Mouse (Mus musculus) embryonic facial prominence, embryonic 12.5 days (tissue): ENCODE data around the gene E2f8. TPM values are rescaled to one million over a fixed set of nuclear protein-coding genes. Genes with fewer than 3 reads are reported as not detected.

ENCODE experiments used
- ATAC-seq: fragments of 200-750 bp; cut with Nextera tagmentation; 2 replicates; pipeline ENCODE4 v1.8.0; 2017; ENCODE audit not compliant: insufficient number of reproducible peaks, insufficient read depth, low FRiP score, low TSS enrichment
- H3K27ac ChIP-seq: fragments of 300-500 bp; sonication (generic); 2 replicates; pipeline ENCODE4 v1.5.1; 2016; ENCODE audit warnings: mild to moderate bottlenecking
- H3K27me3 ChIP-seq: fragments of 300-500 bp; sonication (generic); 2 replicates; pipeline ENCODE4 v1.6.1; 2016; ENCODE audit warnings: mild to moderate bottlenecking, moderate library complexity
- H3K36me3 ChIP-seq: fragments of 300-500 bp; sonication (generic); 2 replicates; pipeline ENCODE4 v1.6.1; 2016; ENCODE audit warnings: mild to moderate bottlenecking
- H3K4me1 ChIP-seq: fragments of 300-500 bp; sonication (generic); 2 replicates; pipeline ENCODE4 v1.6.1; 2016
- H3K4me2 ChIP-seq: fragments of 300-500 bp; sonication (generic); replicated peaks from 2 replicates; pipeline ENCODE4 v1.6.1; 2016; ENCODE audit warnings: mild to moderate bottlenecking, moderate library complexity
- H3K4me3 ChIP-seq: fragments of 300-500 bp; sonication (generic); 2 replicates; pipeline ENCODE4 v1.5.1; 2016; ENCODE audit warnings: mild to moderate bottlenecking
- H3K9ac ChIP-seq: fragments of 300-500 bp; sonication (generic); 2 replicates; pipeline ENCODE4 v1.6.1; 2016; ENCODE audit warnings: mild to moderate bottlenecking, moderate library complexity
- H3K9me3 ChIP-seq: fragments of 300-500 bp; sonication (generic); 2 replicates; pipeline ENCODE4 v1.6.1; 2016; ENCODE audit warnings: mild to moderate bottlenecking, moderate library complexity
- WGBS: fragments of 180-500 bp; shearing (Covaris S2); methylation state at CpG from one replicate; pipeline ENCODE4 v1.1.7; 2016; 5-methylcytosine and 5-hydroxymethylcytosine counted together
- polyA plus RNA-seq: library from polyadenylated mRNA; unstranded; fragments of >200 nt; fragmentation: Nextera tagmentation; extraction: Ambion mirVana; gene quantifications from 2 replicates; pipeline ENCODE4 v1.2.1, GENCODE M21; 2016

Gene E2f8
- polyA plus RNA-seq, 1 experiment from 2014 or later = 15.1 TPM

DNA sequence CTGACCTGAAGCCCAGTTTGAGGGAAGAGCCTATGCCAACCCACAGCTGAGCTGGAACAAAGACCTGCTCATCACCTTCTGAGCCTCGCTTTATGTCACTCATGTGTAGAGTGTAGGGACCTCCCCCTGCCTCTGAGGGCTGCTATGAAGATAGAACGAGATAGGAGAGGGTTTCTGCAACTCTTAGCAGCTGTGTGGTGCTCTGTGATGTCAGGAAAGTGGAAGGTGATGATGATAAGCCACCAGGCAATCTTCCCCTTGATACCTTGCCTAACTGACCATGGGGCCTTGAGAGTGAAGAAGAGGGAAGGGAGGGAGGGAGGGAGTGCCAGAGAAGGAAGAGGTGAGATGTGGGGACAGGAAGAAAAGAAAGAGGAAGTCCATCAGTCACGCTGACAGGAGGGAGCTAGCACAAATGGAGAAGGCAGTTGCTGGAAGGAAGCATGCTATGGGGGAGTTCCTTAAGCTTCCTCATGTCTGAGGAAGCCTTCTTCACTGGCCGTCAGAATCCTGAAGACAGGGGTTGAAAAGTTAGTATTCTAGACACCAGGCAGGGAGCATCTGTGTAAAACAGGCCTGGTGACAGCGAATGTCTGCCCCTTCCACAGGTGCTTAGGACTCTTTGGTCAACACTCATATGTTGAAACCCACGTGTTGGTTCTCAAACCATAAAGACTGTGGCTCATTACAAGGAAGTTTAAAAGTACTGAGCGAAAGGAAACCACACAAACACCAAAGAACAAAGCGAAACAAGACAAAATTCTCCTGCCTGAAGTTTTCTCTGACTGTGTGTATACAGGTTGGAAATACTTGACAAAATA, 27.3 kb upstream of the E2f8 start, which contains the start of gene Nav2:
Gene Nav2 (plus strand): TSS at position 196 of the 821 bp plus-strand sequence.
- Histone ChIP-seq H3K4me3 (no peak within 1 kb of the TSS), H3K9ac (no peak within 1 kb of the TSS), H3K27me3 (no peaks in the 10 kb centered on the region), H3K9me3 (no peaks in the 10 kb centered on the region), H3K4me1 (no peaks in the 10 kb centered on the region), H3K36me3 (no peaks in the 10 kb centered on the region), H3K4me2 (no peak within 1 kb of the TSS), H3K27ac (no peak within 1 kb of the TSS)
- WGBS = 66% methylated on average over 8 of the region's 8 CpGs
- ATAC-seq = no peak

DNA sequence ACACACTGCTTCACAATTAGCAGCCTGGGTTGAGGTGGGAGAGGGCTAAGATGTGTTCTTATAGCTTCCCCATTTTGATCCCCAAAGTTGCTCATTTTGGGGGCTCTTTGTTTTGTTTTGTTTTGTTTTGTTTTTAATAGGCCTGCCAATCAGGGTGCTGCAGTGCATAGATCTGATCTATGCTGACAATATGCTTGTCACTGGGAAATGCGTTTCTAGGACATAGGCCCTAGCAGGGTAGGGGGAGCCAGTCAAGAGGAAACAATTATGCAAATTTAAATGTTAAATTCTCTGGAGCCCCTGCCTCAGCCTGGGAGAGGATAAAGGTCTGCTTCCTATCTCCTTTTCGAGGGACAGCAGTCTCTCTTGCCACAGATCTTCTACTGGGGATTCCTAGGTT, 21.1 kb upstream of the E2f8 start:
- peaks cover 6% of the 10 kb centered on the region for H3K4me1 ChIP-seq
- H3K9me3 ChIP-seq = no peaks in the 10 kb centered on the region
- no peak overlapping the region for H3K27ac ChIP-seq
- H3K36me3 ChIP-seq = no peaks in the 10 kb centered on the region
- no peak for ATAC-seq
- no peaks in the 10 kb centered on the region for H3K27me3 ChIP-seq
- H3K4me2 ChIP-seq = no peak overlapping the region
- H3K4me3 ChIP-seq = no peak overlapping the region
- WGBS = 18% methylated on average over 2 of the region's 2 CpGs
- no peak overlapping the region for H3K9ac ChIP-seq

DNA sequence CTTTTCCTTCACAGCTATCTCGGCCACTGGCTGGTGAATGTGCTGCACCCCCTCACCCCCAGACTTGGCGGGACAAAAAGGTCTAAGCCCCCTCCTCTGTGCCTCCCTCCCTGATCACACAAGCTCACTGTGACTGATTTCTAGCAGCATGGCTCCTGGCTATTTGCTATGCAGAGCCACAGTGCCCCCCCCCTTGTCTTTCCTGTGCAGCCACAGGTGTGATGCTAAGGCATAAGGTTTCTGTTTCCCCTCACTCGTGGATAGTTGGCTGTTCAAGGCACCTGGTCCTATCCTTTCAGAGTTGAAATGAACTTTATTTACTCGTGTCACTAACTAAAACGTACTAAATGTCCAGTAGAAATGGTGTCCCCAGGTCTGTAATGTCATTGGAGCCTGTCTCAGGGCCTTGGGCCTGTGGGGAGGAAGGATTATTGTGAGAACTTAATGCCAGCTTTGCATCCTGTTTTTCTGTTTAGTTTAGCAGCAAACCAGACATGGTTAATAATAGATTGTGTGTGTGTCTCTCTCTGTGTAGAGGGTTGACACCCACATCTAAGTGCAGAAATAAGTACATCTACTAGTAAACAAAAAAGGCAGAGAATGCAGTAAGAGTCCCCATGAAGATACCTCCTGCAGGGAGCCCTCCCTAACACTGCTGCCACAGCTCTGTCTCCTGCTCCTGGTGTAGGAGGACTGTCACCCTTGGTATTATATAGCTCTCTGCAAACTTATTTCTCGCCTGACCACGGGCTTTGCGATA, 19.2 kb upstream of the E2f8 start:
- Histone ChIP-seq H3K9ac (no peak overlapping the region), H3K27ac (no peak overlapping the region), H3K27me3 (0 out of 2 replicates have a peak, but pooled peaks cover 8% of the 10 kb centered on the region), H3K4me3 (no peak overlapping the region), H3K4me1 (peaks cover 10% of the 10 kb centered on the region), H3K4me2 (no peak overlapping the region), H3K36me3 (no peaks in the 10 kb centered on the region), H3K9me3 (no peaks in the 10 kb centered on the region)
- ATAC-seq = no peak
- WGBS = 62% methylated on average over 8 of the region's 8 CpGs

DNA sequence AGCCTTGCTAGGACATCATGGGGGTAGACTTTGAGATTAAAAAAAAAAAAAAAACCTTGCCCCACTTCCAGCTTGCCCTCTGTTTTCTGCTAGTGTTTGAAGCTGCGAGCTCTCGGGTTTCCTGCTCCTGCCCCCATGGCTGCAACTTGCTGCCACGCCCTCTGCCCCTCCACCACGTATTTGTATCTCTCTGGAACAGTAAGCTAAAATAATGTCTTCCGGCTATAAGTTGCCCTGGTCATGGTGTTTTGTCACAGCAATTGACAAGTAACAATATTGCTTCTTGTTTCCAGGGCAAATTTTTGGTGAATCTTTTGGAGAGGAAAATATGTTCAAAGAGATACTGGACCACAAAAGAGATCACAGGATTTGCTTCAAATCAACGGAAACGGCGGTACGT, 17.0 kb upstream of the E2f8 start:
- Histone ChIP-seq H3K9me3 (no peaks in the 10 kb centered on the region), H3K27me3 (0 out of 2 replicates have a peak, but pooled peaks cover 11% of the 10 kb centered on the region), H3K4me2 (no peak overlapping the region), H3K9ac (no peak overlapping the region), H3K27ac (no peak overlapping the region), H3K4me1 (peaks cover 10% of the 10 kb centered on the region), H3K4me3 (no peak overlapping the region), H3K36me3 (no peaks in the 10 kb centered on the region)
- 58% methylated on average over 9 of the region's 9 CpGs for WGBS
- no peak for ATAC-seq

DNA sequence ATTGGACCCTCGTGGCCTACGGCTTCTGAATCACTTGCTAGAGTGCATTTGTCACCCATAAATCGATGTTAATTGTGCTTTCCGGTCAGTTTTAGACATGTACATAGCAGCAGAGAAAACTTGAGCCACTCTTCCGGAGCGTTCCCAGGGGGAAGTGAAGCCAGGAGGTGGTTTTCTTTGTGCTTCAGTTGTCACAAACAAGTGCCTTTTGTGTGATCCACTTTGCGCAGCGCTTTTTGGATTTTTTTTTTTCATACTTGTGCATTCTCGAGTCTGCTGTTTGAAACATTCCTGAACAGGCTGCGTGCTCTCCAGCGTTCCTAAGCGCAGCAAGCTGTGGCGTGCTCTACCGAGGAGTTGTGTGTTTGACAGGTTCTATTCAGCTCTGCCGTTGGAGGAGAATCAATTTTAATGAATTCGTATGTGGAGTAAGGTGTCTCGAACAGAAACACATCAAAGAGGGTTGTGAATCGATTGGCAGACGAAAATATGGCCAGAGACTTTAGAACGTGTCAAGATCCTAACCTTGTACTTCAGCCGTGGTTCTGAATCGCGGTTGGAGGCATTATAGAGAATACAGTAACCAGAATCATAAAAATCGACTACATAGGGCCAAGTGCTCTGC, 16.3 kb upstream of the E2f8 start:
- Histone ChIP-seq H3K27me3 (0 out of 2 replicates have a peak, but pooled peaks cover 11% of the 10 kb centered on the region), H3K4me1 (peaks cover 10% of the 10 kb centered on the region), H3K9me3 (no peaks in the 10 kb centered on the region), H3K9ac (no peak overlapping the region), H3K4me2 (no peak overlapping the region), H3K36me3 (no peaks in the 10 kb centered on the region), H3K4me3 (no peak overlapping the region), H3K27ac (peak overlapping the region; percentile 60; the same call in 1 of the 2 replicates)
- 48% methylated on average over 24 of the region's 24 CpGs for WGBS
- ATAC-seq = no peak

DNA sequence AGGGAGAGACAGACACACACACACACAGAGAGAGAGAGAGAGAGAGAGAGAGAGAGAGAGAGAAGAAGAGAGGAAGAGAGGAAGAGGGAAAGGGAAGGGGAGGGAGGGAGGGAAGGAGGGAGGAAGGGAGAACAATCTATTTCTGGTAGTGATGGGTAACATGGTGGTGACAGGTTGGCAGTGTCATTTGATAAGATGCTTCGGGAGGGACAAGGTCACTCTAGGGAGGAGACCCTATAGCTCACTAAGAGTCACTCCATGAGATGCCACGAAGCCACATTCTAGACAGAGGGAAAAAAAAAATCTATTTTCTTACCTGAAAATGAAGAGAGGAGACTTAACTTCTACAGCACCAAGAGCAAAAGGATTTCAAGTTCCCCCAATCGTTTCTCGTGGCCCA, 14.7 kb upstream of the E2f8 start:
- Histone ChIP-seq H3K4me2 (no peak overlapping the region), H3K27ac (no peak overlapping the region), H3K4me3 (no peak overlapping the region), H3K9me3 (no peaks in the 10 kb centered on the region), H3K36me3 (no peaks in the 10 kb centered on the region), H3K9ac (no peak overlapping the region), H3K4me1 (peaks cover 16% of the 10 kb centered on the region), H3K27me3 (0 out of 2 replicates have a peak, but pooled peaks cover 11% of the 10 kb centered on the region)
- 80% methylated on average over 4 of the region's 4 CpGs for WGBS
- no peak for ATAC-seq

DNA sequence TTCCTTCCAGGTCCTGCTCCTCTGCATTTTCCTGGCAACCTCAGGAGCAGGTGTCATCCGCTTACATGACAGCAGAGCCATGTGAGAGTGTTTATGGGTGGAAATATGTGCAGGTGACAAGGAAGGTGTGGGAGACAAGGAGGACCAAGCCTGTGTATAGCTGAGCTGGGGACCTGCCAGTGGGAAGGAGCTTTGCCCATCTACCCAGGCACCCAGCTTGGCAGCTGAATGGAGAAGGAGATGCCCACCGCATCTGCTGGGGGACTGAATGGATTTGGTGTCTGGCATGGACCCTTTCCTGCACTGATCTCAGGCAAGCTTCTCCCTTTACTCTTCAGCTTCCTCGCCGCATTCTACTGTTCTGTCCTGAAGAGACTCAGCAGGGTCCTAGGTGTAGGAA, 14.1 kb upstream of the E2f8 start:
- Histone ChIP-seq H3K9ac (no peak overlapping the region), H3K36me3 (no peaks in the 10 kb centered on the region), H3K4me2 (no peak overlapping the region), H3K27ac (no peak overlapping the region), H3K27me3 (0 out of 2 replicates have a peak, but pooled peaks cover 11% of the 10 kb centered on the region), H3K4me1 (peaks cover 20% of the 10 kb centered on the region), H3K9me3 (no peaks in the 10 kb centered on the region), H3K4me3 (no peak overlapping the region)
- WGBS = 85% methylated on average over 4 of the region's 4 CpGs
- no peak for ATAC-seq

DNA sequence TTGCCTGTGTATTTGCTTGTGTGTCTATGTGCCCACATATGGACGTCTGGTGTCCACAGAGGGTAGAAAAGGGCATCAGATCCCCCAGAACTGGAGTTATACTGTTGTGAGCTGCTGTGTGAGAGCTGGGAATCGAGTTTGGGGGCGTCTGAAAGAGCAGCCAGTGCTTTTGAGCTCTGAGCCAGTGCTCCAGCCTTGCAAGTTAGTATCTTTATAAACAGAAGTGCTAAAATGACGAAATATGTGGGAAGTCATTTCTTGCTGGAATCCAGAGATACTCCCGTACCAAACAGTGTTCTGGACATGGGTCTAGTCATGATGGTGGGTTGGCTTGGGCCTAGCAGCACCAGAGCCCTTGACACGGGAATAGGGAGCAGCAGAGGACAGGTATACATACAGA, 13.4 kb upstream of the E2f8 start:
- ATAC-seq = no peak
- Histone ChIP-seq H3K27ac (no peak overlapping the region), H3K36me3 (no peaks in the 10 kb centered on the region), H3K4me2 (no peak overlapping the region), H3K4me3 (no peak overlapping the region), H3K27me3 (0 out of 2 replicates have a peak, but pooled peaks cover 11% of the 10 kb centered on the region), H3K9ac (no peak overlapping the region), H3K9me3 (no peaks in the 10 kb centered on the region), H3K4me1 (peaks cover 20% of the 10 kb centered on the region)
- 69% methylated on average over 6 of the region's 6 CpGs for WGBS

DNA sequence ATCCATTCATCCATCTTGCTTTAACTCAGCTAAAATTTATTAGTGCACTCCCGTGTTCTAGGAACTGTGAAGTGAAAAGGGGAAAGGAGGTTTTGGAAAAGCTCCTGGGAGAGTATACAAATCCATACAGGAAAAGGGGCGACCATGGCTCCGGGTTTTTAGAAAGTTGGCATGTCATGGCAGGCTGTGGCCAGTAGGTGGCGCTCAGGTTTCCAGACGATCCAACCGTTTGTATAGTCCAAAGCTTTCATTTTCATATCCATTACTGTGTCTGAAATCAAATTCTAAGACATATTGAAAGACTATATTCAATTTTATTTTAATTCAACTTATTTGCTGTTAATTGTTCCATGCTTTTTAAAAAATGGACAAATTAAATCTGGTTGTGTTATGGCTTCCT, 12.8 kb upstream of the E2f8 start:
- Histone ChIP-seq H3K4me1 (peaks cover 20% of the 10 kb centered on the region), H3K4me3 (no peak overlapping the region), H3K27me3 (0 out of 2 replicates have a peak, but pooled peaks cover 11% of the 10 kb centered on the region), H3K27ac (no peak overlapping the region), H3K36me3 (no peaks in the 10 kb centered on the region), H3K4me2 (no peak overlapping the region), H3K9ac (no peak overlapping the region), H3K9me3 (no peaks in the 10 kb centered on the region)
- WGBS = 2% methylated on average over 6 of the region's 6 CpGs
- ATAC-seq = no peak

DNA sequence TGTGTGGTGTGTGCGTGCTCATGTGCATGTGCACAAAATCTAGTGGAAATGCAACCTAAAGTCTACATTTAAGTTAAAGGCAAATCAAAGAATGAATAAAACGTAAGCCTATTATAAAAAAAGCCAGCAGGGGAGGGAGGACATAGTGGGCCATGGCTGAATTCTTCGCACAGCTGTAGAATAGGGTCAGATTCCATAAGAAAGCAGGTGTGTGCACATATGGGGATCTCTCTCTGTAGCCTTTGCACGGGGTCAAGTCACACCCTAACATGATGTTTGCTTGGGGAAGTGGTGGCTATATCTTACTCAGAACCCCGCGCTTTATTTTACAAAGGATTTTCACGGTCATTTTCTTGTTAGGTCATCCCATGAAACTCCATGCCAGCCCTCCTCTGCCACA, 11.7 kb upstream of the E2f8 start:
- Histone ChIP-seq H3K9me3 (no peaks in the 10 kb centered on the region), H3K4me3 (no peak overlapping the region), H3K9ac (no peak overlapping the region), H3K4me2 (no peak overlapping the region), H3K36me3 (no peaks in the 10 kb centered on the region), H3K27ac (no peak overlapping the region), H3K27me3 (0 out of 2 replicates have a peak, but pooled peaks cover 11% of the 10 kb centered on the region), H3K4me1 (peaks cover 27% of the 10 kb centered on the region)
- 80% methylated on average over 7 of the region's 7 CpGs for WGBS
- no peak for ATAC-seq

DNA sequence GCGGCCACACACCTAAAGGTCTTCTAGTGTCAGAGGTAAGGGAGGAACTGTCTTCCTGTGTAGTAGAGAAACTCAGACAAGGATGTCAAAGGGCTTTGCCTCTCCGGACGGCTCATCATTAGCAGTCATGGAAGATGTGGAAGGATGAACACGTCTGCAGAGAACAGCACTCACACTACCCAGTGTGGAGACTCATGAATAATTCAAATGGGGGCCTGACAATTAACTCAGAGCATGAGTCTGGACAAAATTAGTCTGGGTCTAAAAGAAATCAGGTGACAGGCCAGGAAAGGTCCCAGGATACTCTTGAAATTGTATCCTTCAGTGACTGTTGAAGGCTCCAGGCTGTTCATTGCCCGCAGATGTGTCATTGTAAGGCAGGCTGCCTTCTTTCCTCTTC, 9.6 kb upstream of the E2f8 start:
- ATAC-seq = no peak
- Histone ChIP-seq H3K36me3 (no peaks in the 10 kb centered on the region), H3K4me2 (no peak overlapping the region), H3K4me3 (no peak overlapping the region), H3K27me3 (0 out of 2 replicates have a peak, but pooled peaks cover 3% of the 10 kb centered on the region), H3K27ac (no peak overlapping the region), H3K4me1 (peaks cover 24% of the 10 kb centered on the region), H3K9ac (no peak overlapping the region), H3K9me3 (no peaks in the 10 kb centered on the region)
- 38% methylated on average over 5 of the region's 5 CpGs for WGBS
